Mouse (Mus musculus) lung, adult 2 months (tissue): Measurements from ENCODE around the gene Gclm.

Source experiments
- CTCF ChIP-seq: fragments of 200-500 bp; IDR thresholded peaks from 2 replicates; pipeline ENCODE4 v1.5.1; 2011; ENCODE audit warnings: mild to moderate bottlenecking, low read length, control low read depth; ENCODE audit not compliant: insufficient read depth
- POLR2A ChIP-seq: fragments of 200-500 bp; IDR thresholded peaks from 2 replicates; pipeline ENCODE4 v1.6.1; 2011; ENCODE audit warnings: low read depth, mild to moderate bottlenecking, control low read depth, low read length, borderline replicate concordance; ENCODE audit errors: extremely low read depth

DNA sequence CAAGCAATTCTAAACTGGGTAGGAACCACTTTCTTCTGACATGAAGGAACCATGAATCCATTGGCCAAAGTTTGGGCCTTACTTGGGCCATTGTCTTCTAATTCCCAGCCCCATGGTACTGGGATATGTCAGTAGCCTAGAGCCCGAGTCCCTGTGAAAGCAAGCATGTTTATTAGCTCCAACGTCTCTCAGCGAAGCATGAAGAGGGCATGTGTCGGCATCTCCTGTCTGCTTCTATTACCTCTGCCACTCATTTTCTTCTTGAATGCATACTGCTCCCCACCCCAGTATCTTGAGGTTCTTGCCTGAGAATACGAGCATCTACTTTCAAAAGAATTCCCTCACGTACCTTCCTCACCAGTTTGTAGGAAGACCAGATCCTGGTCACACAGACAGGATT is 39.6 kb upstream of the Gclm start:
- TF ChIP-seq CTCF (no peak), POLR2A (no peak)
